Mouse (Mus musculus): ENCODE results near the gene Foxj2.

The Foxj2 gene

DNA sequence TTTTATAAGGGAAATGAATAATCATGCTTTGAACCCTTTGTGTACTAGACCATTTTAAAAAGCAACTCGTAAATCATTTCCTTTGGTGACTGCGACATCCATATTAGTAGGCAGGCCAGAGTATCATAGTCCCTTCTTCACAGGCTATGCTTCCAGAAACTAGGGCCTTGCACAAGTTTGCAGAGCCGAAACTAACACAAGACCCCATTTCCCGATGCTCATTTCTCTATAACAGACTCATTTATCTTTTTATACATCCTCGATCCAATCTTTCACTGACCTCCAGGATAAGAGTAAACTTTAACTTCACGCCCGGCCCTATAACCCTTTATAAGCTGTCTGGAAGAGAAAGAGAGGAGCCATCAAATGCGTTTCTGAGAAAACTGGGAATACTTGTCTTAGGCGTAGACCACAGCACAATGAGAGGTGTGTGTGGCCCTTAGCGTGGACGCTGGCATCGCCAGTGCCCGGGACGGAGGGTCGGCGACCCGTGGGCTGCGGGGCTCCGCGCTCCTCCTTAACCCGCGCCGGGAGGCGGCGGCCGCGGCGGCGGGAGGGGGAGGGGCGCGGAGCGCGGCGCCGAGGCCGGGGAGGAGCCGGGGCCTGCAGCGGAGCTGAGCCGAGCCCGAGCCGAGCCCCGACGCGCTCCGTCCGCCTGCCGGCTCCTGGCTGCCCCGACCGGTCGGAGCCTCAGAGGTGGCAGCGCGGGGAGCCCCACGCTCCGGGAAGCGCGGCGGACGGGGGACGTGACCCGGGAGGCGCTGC is at the start of gene Foxj2:
Gene Foxj2, plus strand, starts transcription at position 609 of the 765 bp plus-strand sequence.
- peak; percentile 84 for DNase-seq (ENCODE audit: inconsistent ontology term)

GRCm38 (mm10) chr6:122770760-122771315 is 48.9 kb upstream of the Foxj2 start:
- no peak for DNase-seq (ENCODE audit: inconsistent ontology term)

DNA sequence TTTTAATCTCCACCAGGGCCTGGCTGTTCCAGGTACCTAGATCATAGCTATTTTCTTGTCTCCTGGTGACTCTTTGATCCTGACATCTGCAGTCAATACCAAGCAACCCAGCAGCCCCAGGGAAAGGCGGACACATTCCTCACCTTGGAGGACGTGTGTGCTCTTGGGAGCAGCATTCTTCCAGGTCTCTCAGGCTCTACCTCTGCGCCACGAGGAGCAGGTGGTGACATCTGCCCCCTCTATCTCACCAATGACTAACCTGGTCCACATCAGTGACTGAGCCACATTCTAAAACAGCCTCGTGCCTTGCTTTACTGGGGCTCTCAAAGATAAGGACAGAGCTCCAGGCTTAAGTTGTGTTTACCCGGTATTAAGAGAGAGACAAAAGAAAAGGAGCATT is 47.0 kb upstream of the Foxj2 start:
- DNase-seq (ENCODE audit: inconsistent ontology term), result no peak

- no peak for DNase-seq (ENCODE audit: inconsistent ontology term)
These were observed 45.4 kb upstream of the Foxj2 start for GRCm38 (mm10) chr6:122774345-122774744.

- no peak for DNase-seq (ENCODE audit: inconsistent ontology term)
These were observed 43.7 kb upstream of the Foxj2 start for GRCm38 (mm10) chr6:122776040-122776439.

DNA sequence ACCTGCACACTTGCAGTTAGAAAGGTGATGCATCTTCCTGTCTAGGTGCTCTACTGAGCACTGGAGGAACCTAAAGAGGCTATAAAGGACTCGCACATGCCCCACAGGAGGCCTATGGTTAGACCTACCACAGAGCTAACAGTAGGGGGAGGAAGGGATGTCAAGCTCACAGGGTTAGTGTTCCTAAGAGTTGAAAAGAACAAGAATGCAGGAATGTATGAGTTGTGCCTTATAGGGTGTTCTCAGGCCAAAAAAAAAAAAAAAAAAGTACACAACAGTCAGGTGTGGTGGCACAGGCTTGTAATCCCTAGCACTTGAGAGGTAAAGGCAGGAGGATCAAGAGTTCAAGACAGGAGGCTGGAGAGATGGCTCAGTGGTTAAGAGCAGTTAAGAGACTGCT is 39.8 kb upstream of the Foxj2 start:
- no peak for DNase-seq (ENCODE audit: inconsistent ontology term)

DNA sequence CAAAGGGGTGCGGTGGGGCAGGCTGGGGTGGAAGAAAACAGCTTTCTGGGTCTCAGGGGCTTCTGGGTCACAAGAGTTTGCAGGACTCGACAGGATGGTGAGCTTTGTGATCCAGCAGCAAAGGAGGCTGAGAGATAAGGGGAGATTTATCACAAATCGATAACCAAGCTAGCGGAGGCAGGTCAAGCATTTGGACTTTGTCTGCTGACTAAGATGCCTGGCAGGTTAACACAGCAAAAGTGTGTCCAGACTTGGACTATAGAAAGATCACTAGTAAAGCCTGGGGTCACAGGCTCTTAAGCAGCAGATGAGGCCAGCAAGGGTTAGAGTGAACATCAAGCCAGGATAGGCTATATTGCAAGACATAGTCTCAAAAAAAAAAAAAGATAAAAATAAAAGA is 38.5 kb upstream of the Foxj2 start:
- DNase-seq (ENCODE audit: inconsistent ontology term), result no peak

DNA sequence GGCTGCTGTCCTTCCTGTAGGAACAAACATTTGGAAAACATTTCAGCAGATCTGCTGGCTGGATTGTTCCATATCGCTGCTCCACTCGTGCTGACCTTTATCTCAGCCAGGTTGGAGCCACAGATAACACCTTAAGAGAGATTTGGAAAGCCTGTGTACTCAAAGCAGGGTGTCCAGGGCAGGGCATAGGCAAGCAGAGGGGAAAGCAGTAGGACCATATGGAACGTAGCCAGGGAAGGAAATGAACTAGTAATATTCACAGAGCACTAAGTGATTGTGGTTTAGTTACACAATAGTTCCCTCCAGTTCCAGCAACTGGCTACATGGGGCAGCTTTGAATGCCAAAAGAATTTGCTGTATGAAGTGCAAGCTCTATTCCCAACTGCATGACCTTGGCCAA is 37.5 kb upstream of the Foxj2 start:
- DNase-seq (ENCODE audit: inconsistent ontology term), result peak; percentile 66

GRCm38 (mm10) chr6:122784866-122785265 is 34.8 kb upstream of the Foxj2 start:
- DNase-seq (ENCODE audit: inconsistent ontology term), result no peak

GRCm38 (mm10) chr6:122786275-122786674 is 33.4 kb upstream of the Foxj2 start:
- peak; percentile 42 for DNase-seq (ENCODE audit: inconsistent ontology term)

DNA sequence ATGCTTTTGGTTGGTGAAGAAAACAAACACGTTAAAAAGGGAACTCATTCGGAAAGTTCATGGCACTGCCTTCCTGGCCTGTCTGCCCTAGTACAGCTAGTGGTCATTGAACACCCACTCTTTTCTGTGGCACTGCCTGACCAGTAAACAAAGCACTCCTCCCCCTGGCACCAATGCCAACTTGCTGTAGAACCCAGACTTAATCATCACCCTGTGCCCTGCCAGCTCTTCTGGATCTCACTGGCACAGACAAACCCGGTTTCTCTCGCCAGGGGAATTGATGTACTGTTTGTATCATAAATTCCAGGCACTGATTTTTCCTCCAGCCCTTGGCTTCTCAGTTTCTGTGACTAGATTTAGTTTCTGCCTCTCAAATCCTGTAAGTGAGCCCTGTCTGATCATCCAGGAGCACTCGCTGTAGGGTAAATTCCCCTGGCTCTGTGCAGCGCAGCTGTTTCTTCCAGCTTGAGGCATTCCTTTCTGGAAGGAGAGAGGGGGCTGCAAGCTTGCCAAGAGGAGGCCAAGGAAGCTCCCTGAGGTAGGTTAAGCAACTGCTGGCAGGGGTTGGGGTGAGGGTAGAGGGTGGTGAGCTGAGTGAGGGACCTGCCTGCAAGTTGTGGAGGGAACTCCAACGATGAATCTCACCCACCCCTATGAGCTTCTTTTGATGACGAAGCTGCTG is 24.3 kb upstream of the Foxj2 start:
- peak; percentile 73 for DNase-seq (ENCODE audit: inconsistent ontology term)

DNA sequence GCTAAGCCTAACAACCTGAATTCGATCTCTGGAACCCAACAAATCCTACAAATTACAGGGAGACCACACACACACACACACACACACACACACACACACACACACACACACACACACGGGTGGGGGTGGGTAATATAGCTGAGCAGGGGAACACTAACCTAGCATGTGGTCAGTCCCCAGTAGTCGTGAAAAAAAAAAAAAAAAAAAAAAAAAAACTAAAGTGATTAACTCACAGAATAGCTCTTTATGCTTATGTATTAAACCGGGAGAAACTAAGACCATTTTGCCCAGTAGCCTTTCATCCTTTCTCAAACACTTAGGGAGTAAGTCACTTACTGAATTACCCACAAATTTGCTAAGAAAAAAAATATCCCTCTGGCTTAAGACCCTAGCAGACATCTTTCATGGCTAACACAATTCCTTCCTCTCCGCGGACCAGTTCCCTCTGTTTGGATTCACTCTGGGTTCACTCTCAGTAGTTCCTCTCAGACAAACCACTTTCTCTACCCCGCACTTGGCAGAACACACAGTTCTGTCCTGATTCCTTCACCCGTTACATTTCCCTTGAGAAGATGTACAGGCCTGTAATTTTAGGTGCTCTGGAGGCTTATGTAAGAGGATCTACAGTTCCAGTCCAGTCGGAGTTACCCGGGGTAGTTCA is 18.9 kb upstream of the Foxj2 start:
- no peak for DNase-seq (ENCODE audit: inconsistent ontology term)

- peak; percentile 62 for DNase-seq (ENCODE audit: inconsistent ontology term)
These were observed 18.4 kb upstream of the Foxj2 start, which contains the start of gene Slc2a3 for GRCm38 (mm10) chr6:122801301-122801800. Slc2a3 (minus strand) TSS chr6:122801640.

GRCm38 (mm10) chr6:122801801-122802514 is 17.8 kb upstream of the Foxj2 start:
- no peak for DNase-seq (ENCODE audit: inconsistent ontology term)

DNA sequence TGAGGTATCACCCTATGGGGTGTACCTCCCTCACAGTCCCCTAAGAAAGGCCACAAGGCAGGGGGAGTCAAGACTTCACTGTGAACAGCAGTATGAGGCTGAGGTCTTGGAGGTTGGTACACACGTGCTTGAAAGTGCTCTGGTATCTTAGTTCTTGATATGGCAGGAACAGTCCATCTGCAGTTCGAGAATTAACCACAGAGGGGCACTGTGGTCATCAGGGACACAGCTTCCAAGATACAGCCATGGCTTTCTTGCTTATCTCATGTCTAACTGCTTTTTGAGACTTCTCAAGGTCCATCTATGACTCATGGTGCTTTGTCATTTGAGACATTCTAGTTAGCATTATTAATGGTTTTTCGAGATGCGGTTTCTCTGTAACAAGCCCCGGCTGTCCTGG is 15.3 kb upstream of the Foxj2 start:
- peak; percentile 64 for DNase-seq (ENCODE audit: inconsistent ontology term)

DNA sequence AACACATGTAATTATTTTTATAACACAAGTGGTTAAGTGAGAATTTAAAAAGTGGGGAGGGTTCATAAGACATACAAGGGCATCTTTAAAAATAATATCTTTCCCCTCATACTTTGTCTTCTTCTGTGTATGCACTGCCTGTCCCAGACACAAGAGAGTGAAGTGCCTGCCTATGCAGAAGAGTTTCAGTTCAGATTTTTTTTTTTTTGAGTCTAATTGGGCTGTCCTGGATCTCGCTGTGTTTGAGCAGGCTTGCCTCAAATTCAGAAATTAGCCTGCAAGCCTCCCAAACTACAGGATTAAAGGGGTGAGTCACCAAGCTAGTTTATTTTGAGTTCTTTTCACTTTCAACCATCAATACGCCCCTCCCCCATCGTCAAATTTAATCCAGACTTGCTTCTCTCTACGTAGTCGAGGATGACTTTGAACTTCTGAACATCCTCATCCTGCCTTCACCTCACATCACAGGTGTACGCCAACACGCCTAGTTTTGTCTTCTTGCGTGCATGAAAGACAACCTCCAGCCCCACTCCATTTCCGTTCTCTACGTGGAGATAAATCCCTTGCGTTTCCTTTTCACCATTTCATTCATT is 9.6 kb upstream of the Foxj2 start:
- DNase-seq (ENCODE audit: inconsistent ontology term), result peak; percentile 68

DNA sequence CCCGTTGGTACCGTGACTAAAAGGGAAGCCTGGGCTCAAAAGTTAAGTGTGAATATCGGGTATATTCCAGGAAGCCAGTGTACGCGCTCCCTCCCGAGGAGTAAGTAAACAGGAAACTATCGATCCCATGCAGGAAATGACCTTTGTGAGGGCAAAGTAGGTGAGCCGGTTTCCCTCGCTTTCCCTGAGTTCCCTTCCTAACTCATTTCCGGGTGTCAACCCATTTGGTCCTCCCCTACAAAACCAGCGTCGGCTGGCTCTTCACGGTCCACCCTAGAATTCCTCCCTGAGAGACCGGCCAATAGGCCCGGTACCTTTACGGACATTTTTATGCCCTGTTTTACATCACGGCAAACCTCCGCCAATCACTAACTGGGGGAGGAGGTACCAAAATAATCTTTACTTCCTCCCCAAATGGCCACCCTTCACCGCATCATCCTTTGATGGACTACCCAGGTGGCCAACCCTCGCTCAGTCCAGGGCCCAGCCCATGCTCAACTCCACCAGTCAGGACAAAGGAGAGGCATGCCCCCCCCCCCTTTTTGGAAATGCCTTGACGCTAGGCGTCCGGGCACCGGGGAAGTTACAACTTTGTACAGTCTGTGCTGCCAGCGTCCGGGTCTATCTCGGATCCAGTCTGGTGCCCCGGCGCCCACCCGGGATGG is 9.0 kb upstream of the Foxj2 start:
- peak; percentile 100 for DNase-seq (ENCODE audit: inconsistent ontology term)

GRCm38 (mm10) chr6:122811280-122811652 is 8.4 kb upstream of the Foxj2 start:
- DNase-seq (ENCODE audit: inconsistent ontology term), result peak; percentile 98

DNA sequence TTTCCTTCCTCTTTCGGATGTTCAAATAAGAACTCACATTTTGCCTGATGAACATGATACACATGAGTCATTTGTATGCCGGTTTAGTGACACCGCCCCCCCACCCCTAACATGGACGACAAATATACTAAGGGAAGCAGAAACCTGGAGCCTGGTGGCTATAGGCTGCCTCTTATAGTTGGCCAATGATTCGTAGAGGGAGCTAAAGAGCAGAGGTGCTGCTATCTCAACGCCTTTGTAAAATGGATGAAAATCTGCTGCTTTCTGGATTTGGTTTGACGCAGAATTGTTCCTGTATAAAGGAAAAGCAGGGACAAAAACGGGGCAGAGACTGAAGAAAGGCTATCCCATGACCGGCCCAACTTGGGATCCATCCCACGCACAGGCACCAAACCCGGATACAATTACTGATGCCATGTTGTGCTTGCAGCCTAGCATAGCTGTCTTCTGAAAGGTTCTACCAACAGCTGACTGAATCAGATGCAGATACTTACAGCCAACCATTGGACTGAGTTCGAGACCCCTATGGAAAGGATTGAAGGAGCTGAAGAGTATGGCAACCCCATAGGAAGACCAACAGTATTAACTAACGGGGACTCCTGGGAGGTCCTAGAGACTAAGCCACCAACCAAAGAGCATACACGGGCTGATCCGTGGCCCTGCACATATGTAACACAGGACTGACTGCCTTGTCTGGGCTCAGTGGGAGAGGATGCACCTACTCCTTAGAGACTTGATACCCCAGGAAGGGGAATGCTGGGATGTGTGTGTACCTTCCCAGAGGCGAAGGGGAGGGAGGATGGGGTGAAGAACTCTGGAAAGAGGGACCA is 7.7 kb upstream of the Foxj2 start:
- peak; percentile 84 for DNase-seq (ENCODE audit: inconsistent ontology term)

- DNase-seq (ENCODE audit: inconsistent ontology term), result no peak
These were observed 7.0 kb upstream of the Foxj2 start for GRCm38 (mm10) chr6:122812716-122813115.
